Mouse (Mus musculus) ES-E14 (cell line): ENCODE data around the gene Barhl2.

Experiments used
- CHD2 ChIP-seq: IDR thresholded peaks from 2 replicates; pipeline ENCODE4 v1.6.1; 2014; ENCODE audit warnings: mild to moderate bottlenecking, low read depth, low read length, inconsistent platforms
- HCFC1 ChIP-seq: IDR thresholded peaks from 2 replicates; pipeline ENCODE4 v1.6.1; 2012; ENCODE audit warnings: low read length, inconsistent platforms, borderline replicate concordance; ENCODE audit not compliant: insufficient read depth
- MAFK ChIP-seq: IDR thresholded peaks from 2 replicates; pipeline ENCODE4 v1.6.1; 2014; ENCODE audit warnings: mild to moderate bottlenecking, low read depth, low read length, inconsistent platforms; ENCODE audit not compliant: insufficient read depth
- ZNF384 ChIP-seq: IDR thresholded peaks from 2 replicates; pipeline ENCODE4 v1.6.1; 2012; ENCODE audit warnings: low read depth, low read length, inconsistent platforms

- TF ChIP-seq MAFK (no peak), ZNF384 (no peak), HCFC1 (no peak), CHD2 (no peak)
Observed at GRCm38 (mm10) chr5:106502684-106503545, 44.9 kb upstream of the Barhl2 start.
